Mouse (Mus musculus): Measurements from ENCODE around the gene Pcbp3.

GRCm38 (mm10) chr10:76771086-76771485 lies 190.6 kb downstream of the Pcbp3 start:
- no peak for TF ChIP-seq POLR2A (IDR thresholded peaks at IDR 0.05; ENCODE audit: insufficient read depth, low read depth, low read length)
- no peak for TF ChIP-seq CTCF (IDR thresholded peaks at IDR 0.05; ENCODE audit: insufficient read depth, low read depth, low read length)
